Mouse (Mus musculus): ENCODE measurements at regions not wholly inside any gene's neighbourhood (a gene's known extent, or its start where the extent isn't known, plus 50 kb on each side); places are given as distances from the start of the nearest gene placed in this dataset.

GRCm38 (mm10) chr8:126832163-126832978, 113.3 kb downstream of the Tomm20 start:
- Histone ChIP-seq H3K4me3 (ENCODE audit: low read depth, low read length) (no peak overlapping the region), H3K27ac (replicated peaks; ENCODE audit: low read depth, low read length) (peak overlapping the region; percentile 70), H3K27me3 (ENCODE audit: control insufficient read depth, insufficient read depth, low read length) (no peaks in the 10 kb centered on the region), H3K4me1 (ENCODE audit: control insufficient read depth, insufficient read depth, low read length) (peaks cover 19% of the 10 kb centered on the region), H3K4me2 (ENCODE audit: low read depth, severe bottlenecking) (no peak overlapping the region), H3K36me3 (ENCODE audit: control insufficient read depth, insufficient read depth, low read length) (no peaks in the 10 kb centered on the region), H3K9me3 (ENCODE audit: control insufficient read depth, low read length) (no peaks in the 10 kb centered on the region), H3K9ac (ENCODE audit: low read length) (no peak overlapping the region)
- ATAC-seq (ENCODE audit: insufficient number of reproducible peaks, low FRiP score, low TSS enrichment, low read depth) (no peak), DNase-seq (ENCODE audit: low spot score) (no peak)
- WGBS: 68% methylated on average over 12 of the region's 12 CpGs

DNA sequence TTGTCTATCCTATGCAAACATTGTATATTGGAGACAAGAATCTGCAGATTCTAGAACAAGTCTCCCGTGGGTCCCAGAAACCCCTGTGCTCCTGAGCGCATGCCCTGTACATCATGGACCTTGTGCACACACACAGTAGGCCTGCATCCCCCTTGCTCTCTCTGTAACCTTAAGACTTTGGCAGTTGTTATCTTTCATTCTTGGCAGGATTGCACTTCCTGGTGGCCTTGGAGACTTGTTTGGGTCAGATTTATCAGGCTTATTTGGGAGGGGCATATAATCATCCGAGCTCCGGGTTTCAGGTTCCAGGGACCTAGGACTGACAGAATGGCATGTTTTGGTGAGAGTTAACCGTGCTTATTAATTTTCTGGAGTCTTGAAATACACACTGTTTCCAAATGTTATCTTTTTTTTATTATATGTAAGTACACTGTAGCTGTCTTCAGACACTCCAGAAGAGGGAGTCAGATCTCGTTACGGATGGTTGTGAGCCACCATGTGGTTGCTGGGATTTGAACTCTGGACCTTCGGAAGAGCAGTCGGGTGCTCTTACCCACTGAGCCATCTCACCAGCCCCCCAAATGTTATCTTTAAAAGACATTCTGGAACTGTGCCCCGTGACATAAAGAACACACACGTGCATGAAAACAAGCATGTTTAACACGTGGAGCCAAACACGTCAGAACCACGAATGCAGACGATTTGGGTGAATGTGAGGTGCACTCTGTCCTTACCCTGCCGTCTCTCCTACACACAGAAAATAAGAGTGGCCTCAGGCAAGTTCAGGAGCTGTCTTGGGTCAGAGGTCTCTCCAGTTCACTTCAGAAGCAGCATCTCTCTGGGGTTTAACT, 114.1 kb downstream of the Tomm20 start:
- H3K4me3 ChIP-seq (ENCODE audit: low read depth, low read length): no peak overlapping the region
- WGBS: 91% methylated on average over 16 of the region's 16 CpGs
- no peak for DNase-seq (ENCODE audit: low spot score)
- no peak overlapping the region for H3K4me2 ChIP-seq (ENCODE audit: low read depth, severe bottlenecking)
- no peaks in the 10 kb centered on the region for H3K9me3 ChIP-seq (ENCODE audit: control insufficient read depth, low read length)
- peaks cover 23% of the 10 kb centered on the region for H3K4me1 ChIP-seq (ENCODE audit: control insufficient read depth, insufficient read depth, low read length)
- ATAC-seq (ENCODE audit: insufficient number of reproducible peaks, low FRiP score, low TSS enrichment, low read depth): no peak
- no peaks in the 10 kb centered on the region for H3K27me3 ChIP-seq (ENCODE audit: control insufficient read depth, insufficient read depth, low read length)
- no peak overlapping the region; the same call in 1 of the 2 replicates for H3K27ac ChIP-seq (replicated peaks; ENCODE audit: low read depth, low read length)
- H3K36me3 ChIP-seq (ENCODE audit: control insufficient read depth, insufficient read depth, low read length): no peaks in the 10 kb centered on the region
- H3K9ac ChIP-seq (ENCODE audit: low read length): no peak overlapping the region

DNA sequence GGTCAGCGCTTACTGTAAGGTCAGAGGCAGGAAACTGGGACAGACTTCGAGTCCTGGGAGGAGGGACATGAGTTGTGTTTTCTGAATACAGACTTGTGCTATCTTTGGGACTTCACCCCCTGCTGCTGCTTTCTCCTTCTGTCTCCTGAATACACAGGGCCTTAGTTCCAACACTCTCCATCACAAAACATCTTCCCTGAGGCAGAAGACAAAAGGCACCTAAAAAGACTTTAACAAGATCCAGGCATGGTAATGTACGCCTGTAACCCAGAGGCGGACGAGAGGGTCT, 115.5 kb downstream of the Tomm20 start:
- Histone ChIP-seq H3K36me3 (ENCODE audit: control insufficient read depth, insufficient read depth, low read length) (no peaks in the 10 kb centered on the region), H3K27ac (replicated peaks; ENCODE audit: low read depth, low read length) (no peak overlapping the region), H3K4me1 (ENCODE audit: control insufficient read depth, insufficient read depth, low read length) (peaks cover 28% of the 10 kb centered on the region), H3K4me2 (ENCODE audit: low read depth, severe bottlenecking) (no peak overlapping the region), H3K9ac (ENCODE audit: low read length) (no peak overlapping the region), H3K27me3 (ENCODE audit: control insufficient read depth, insufficient read depth, low read length) (no peaks in the 10 kb centered on the region), H3K4me3 (ENCODE audit: low read depth, low read length) (no peak overlapping the region), H3K9me3 (ENCODE audit: control insufficient read depth, low read length) (no peaks in the 10 kb centered on the region)
- ATAC-seq (ENCODE audit: insufficient number of reproducible peaks, low FRiP score, low TSS enrichment, low read depth): no peak
- DNase-seq (ENCODE audit: low spot score): no peak
- WGBS: 81% methylated on average over 5 of the region's 5 CpGs

GRCm38 (mm10) chr8:126829376-126830241, 116.0 kb downstream of the Tomm20 start:
- 89% methylated on average over 17 of the region's 17 CpGs for WGBS
- DNase-seq (ENCODE audit: low spot score) (no peak), ATAC-seq (ENCODE audit: insufficient number of reproducible peaks, low FRiP score, low TSS enrichment, low read depth) (no peak)
- Histone ChIP-seq H3K9me3 (ENCODE audit: control insufficient read depth, low read length) (no peaks in the 10 kb centered on the region), H3K27ac (replicated peaks; ENCODE audit: low read depth, low read length) (no peak overlapping the region), H3K4me2 (ENCODE audit: low read depth, severe bottlenecking) (no peak overlapping the region), H3K36me3 (ENCODE audit: control insufficient read depth, insufficient read depth, low read length) (no peaks in the 10 kb centered on the region), H3K4me1 (ENCODE audit: control insufficient read depth, insufficient read depth, low read length) (peaks cover 28% of the 10 kb centered on the region), H3K9ac (ENCODE audit: low read length) (no peak overlapping the region), H3K27me3 (ENCODE audit: control insufficient read depth, insufficient read depth, low read length) (no peaks in the 10 kb centered on the region), H3K4me3 (ENCODE audit: low read depth, low read length) (no peak overlapping the region)

DNA sequence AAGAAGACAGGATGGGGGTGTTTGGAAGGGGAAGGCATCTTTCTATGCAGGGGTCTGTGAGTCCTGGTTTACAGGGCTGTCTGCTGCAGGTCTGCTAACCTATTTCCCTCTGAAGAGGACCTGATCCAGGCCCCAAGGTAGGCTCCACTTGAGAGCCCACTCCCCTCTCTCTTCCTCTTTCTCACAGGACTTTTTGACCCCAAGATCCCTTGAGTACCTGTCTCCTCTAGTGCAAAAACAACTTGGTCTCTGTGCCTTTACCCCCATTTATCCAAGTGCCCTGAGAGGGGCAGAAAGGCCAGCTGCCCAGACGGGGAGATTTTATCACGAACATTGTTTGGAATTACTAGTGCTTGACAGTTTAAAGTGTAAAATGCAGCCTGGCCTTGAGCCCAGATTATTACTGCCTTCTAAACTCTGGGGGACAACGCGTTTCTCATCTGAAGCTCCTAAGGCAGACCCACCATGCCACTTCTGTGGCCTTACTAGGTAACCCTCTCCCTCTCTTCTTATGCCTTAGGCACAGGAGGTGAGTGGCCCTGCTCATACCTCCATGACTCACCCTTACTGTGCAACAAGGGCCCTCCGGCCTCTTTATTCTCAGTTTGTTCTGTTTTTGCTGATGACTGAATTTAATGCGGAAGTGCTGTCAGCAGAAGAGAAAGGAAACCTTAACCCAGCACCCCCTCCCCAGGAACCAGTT, 117.8 kb downstream of the Tomm20 start:
- WGBS: 62% methylated on average over 6 of the region's 6 CpGs
- Histone ChIP-seq H3K36me3 (ENCODE audit: control insufficient read depth, insufficient read depth, low read length) (no peaks in the 10 kb centered on the region), H3K4me1 (ENCODE audit: control insufficient read depth, insufficient read depth, low read length) (peaks cover 23% of the 10 kb centered on the region), H3K4me2 (ENCODE audit: low read depth, severe bottlenecking) (no peak overlapping the region), H3K4me3 (ENCODE audit: low read depth, low read length) (no peak overlapping the region), H3K27ac (replicated peaks; ENCODE audit: low read depth, low read length) (peak overlapping the region; percentile 98), H3K9me3 (ENCODE audit: control insufficient read depth, low read length) (no peaks in the 10 kb centered on the region), H3K27me3 (ENCODE audit: control insufficient read depth, insufficient read depth, low read length) (no peaks in the 10 kb centered on the region), H3K9ac (ENCODE audit: low read length) (no peak overlapping the region; the same call in 1 of the 2 replicates)
- DNase-seq (ENCODE audit: low spot score) (no peak), ATAC-seq (ENCODE audit: insufficient number of reproducible peaks, low FRiP score, low TSS enrichment, low read depth) (no peak)

DNA sequence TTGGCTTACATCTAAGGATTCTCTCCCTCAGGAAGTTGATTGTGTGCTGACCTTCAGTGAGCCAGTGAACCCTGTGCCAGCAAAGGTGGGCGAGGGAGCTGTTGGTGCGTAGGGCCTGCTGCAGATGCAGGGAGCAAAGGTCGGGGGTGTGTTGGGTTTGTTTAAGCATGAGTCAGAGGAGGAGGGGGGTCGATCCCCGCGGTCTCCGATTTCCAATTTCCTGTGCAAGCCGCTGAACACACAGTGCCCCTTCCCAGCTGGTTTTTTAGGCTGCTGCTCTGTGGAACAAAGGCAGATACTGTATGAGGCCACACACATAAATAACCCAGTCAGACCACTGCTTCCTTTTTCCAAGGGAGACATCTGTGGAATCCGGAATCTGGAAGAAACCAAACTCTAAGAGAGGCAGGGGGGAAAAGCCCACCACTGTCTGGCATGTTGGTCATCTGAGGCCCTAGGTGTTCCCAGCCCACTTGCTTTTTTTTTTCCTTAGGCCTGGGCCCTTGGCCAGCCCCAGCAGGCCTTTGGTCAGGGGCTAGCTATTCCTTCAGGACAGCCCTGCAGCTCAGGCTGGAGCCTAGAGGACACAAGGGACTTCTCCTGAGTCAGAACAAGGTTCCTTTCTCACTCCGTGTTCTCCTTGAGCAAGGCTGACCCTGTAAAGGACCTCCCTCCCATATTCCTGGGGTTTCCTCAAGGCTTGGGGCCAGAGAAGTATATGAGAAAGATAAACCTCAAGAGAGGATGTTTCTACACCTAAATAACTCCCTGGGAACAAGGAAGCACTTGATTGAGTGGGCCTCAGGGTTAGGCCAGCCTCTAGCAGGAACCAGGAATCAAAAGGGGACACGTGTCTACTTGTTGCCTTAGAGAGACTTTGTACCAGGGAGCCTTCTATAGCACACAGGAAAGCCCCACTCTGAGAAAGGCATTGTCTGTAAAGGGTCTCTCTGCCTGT, 119.0 kb downstream of the Tomm20 start:
- peak; percentile 94 for ATAC-seq (ENCODE audit: insufficient number of reproducible peaks, low FRiP score, low TSS enrichment, low read depth)
- no peaks in the 10 kb centered on the region for H3K27me3 ChIP-seq (ENCODE audit: control insufficient read depth, insufficient read depth, low read length)
- no peak overlapping the region for H3K4me3 ChIP-seq (ENCODE audit: low read depth, low read length)
- peak overlapping the region; percentile 51 for H3K9ac ChIP-seq (ENCODE audit: low read length)
- 2% methylated on average over 11 of the region's 11 CpGs for WGBS
- DNase-seq (ENCODE audit: low spot score): peak; percentile 95
- H3K4me1 ChIP-seq (ENCODE audit: control insufficient read depth, insufficient read depth, low read length): peaks cover 18% of the 10 kb centered on the region
- no peaks in the 10 kb centered on the region for H3K36me3 ChIP-seq (ENCODE audit: control insufficient read depth, insufficient read depth, low read length)
- H3K4me2 ChIP-seq (ENCODE audit: low read depth, severe bottlenecking): no peak overlapping the region; the same call in 1 of the 2 replicates
- H3K27ac ChIP-seq (replicated peaks; ENCODE audit: low read depth, low read length): peak overlapping the region; percentile 98
- H3K9me3 ChIP-seq (ENCODE audit: control insufficient read depth, low read length): no peaks in the 10 kb centered on the region

DNA sequence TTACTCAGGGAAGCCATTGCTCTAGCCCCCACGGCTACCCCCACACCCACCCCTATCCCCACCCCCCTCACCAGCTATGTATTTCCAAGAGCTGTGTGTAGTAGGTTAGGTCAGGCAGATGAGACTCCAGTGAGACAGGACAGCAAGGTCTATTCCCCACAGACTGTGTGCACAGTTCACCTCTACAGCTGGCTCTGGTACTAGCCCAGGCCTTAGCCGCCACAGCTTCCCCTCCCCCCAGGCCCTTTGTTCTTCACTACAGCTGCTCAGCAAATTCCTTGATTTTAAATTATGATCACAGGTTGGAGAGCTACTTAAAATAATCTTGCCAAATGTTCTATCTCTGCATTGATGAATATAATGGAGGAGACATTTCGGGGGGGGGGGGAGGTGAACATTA, 119.8 kb downstream of the Tomm20 start:
- DNase-seq (ENCODE audit: low spot score): peak; percentile 81
- Histone ChIP-seq H3K9ac (ENCODE audit: low read length) (0 out of 2 replicates have a peak overlapping the region, but pooled peaks have one; percentile 31), H3K4me2 (ENCODE audit: low read depth, severe bottlenecking) (no peak overlapping the region; the same call in 1 of the 2 replicates), H3K27me3 (ENCODE audit: control insufficient read depth, insufficient read depth, low read length) (no peaks in the 10 kb centered on the region), H3K4me1 (ENCODE audit: control insufficient read depth, insufficient read depth, low read length) (peaks cover 18% of the 10 kb centered on the region), H3K27ac (replicated peaks; ENCODE audit: low read depth, low read length) (peak overlapping the region; percentile 98), H3K4me3 (ENCODE audit: low read depth, low read length) (no peak overlapping the region), H3K36me3 (ENCODE audit: control insufficient read depth, insufficient read depth, low read length) (no peaks in the 10 kb centered on the region), H3K9me3 (ENCODE audit: control insufficient read depth, low read length) (no peaks in the 10 kb centered on the region)
- WGBS: 20% methylated on average over 3 of the region's 3 CpGs
- peak; percentile 74 for ATAC-seq (ENCODE audit: insufficient number of reproducible peaks, low FRiP score, low TSS enrichment, low read depth)
